Mouse (Mus musculus): ENCODE data around the gene Esyt1.

DNA sequence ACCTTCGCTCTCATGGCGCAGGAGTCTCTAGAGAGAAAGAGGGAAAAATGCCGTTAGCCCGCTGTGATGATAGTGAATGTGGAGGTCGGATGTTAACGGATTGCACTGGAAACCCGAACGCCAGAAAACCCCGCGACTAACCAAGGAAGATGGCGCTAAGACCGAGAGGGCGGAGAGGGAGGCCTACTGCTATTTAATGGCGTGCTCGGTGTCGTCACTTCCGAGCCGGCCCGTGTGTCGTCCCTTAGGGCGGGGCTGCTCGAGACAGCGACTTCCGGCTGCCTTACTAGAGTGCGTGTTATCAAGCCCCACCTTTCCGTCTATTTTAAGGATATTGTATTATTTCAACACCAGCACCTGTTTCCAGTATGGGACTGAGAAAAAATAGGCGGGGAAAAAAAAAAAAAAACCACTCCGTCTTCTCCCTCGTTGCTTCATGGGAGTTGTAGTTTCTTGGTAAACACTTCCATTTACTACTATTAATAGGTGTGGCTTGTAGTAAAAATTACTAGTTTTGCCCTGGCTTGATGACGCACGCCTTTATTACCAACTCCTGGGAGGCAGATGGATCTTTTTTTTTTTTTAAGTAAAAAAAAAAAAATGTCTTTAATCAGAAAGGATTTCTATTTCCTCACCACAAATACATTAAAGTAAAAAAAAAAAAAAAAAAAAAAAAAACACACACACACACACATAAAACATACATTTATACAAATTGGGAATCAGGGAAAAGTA, 23.4 kb upstream of the Esyt1 start, which contains the start of gene Rpl41:
- TF ChIP-seq EP300 (IDR thresholded peaks at IDR 0.05; ENCODE audit: low read depth) (peak; percentile 58; the same call in 1 of the 2 replicates), CTCF (IDR thresholded peaks at IDR 0.05; ENCODE audit: low read depth) (no peak)

Data from liver, embryonic 14.5 days (tissue).